Mouse (Mus musculus) neural tube, embryonic 12.5 days (tissue): ENCODE results near the gene Rasgrp3. TPM values are rescaled to one million over a fixed set of nuclear protein-coding genes. Genes with fewer than 3 reads are reported as not detected.

Experiments
- ATAC-seq: fragments of 200-750 bp; cut with Nextera tagmentation; 2 replicates; pipeline ENCODE4 v1.8.0; 2017; ENCODE audit warnings: low read depth, mild to moderate bottlenecking, moderate TSS enrichment, moderate library complexity; ENCODE audit not compliant: low FRiP score
- H3K27ac ChIP-seq: fragments of 300-500 bp; sonication (generic); 2 replicates; pipeline ENCODE4 v1.5.1; 2016
- H3K27me3 ChIP-seq: fragments of 300-500 bp; sonication (generic); replicated peaks from 2 replicates; pipeline ENCODE4 v1.6.1; 2016; ENCODE audit warnings: mild to moderate bottlenecking
- H3K36me3 ChIP-seq: fragments of 300-500 bp; sonication (generic); 2 replicates; pipeline ENCODE4 v1.6.1; 2016; ENCODE audit warnings: mild to moderate bottlenecking
- H3K4me1 ChIP-seq: fragments of 300-500 bp; sonication (generic); 2 replicates; pipeline ENCODE4 v1.6.1; 2016
- H3K4me2 ChIP-seq: fragments of 300-500 bp; sonication (generic); replicated peaks from 2 replicates; pipeline ENCODE4 v1.6.1; 2016; ENCODE audit warnings: mild to moderate bottlenecking
- H3K4me3 ChIP-seq: fragments of 300-500 bp; sonication (generic); 2 replicates; pipeline ENCODE4 v1.5.1; 2016
- H3K9ac ChIP-seq: fragments of 300-500 bp; sonication (generic); 2 replicates; pipeline ENCODE4 v1.6.1; 2016; ENCODE audit warnings: mild to moderate bottlenecking
- H3K9me3 ChIP-seq: fragments of 300-500 bp; sonication (generic); 2 replicates; pipeline ENCODE4 v1.6.1; 2016; ENCODE audit warnings: mild to moderate bottlenecking
- WGBS: fragments of 180-500 bp; shearing (Covaris S2); methylation state at CpG from one replicate; pipeline ENCODE4 v1.1.7; 2016; 5-methylcytosine and 5-hydroxymethylcytosine counted together
- polyA plus RNA-seq: library from polyadenylated mRNA; unstranded; fragments of >200 nt; fragmentation: Nextera tagmentation; extraction: Ambion mirVana; gene quantifications from 2 replicates; pipeline ENCODE4 v1.2.1, GENCODE M21; 2016

Rasgrp3 gene
- polyA plus RNA-seq = 8.1 and 9.1 TPM in 2 replicates

DNA sequence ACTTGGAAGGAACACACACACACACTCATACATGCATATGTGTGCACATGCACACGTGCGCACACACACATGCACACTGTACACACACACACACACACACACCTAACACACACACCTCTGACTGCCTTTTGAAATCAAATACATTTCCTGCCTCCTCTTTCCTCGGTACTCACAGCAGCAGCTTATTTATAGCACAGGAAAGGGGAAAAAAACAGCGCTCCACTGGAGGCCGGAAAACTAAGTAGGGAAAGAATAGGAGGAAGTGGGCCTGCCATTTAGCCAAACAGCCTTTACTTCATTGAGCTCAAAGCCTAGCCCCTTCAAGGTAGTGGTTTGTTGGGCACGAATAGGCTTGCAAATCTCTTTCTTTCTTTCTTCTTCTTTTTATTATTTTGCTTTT lies at the start of gene Rasgrp3:
Gene Rasgrp3, plus strand, starts transcription at position 298 of the 400 bp plus-strand sequence.
- no peak within 1 kb of the TSS for H3K4me3 ChIP-seq
- H3K27me3 ChIP-seq = no peaks in the 10 kb centered on the region
- H3K4me1 ChIP-seq = no peaks in the 10 kb centered on the region
- no peak within 1 kb of the TSS for H3K4me2 ChIP-seq
- H3K36me3 ChIP-seq = no peaks in the 10 kb centered on the region
- no peak for ATAC-seq
- no peak within 1 kb of the TSS for H3K27ac ChIP-seq
- no peaks in the 10 kb centered on the region for H3K9me3 ChIP-seq
- 70% methylated on average over 6 of the region's 6 CpGs for WGBS
- H3K9ac ChIP-seq = no peak within 1 kb of the TSS

DNA sequence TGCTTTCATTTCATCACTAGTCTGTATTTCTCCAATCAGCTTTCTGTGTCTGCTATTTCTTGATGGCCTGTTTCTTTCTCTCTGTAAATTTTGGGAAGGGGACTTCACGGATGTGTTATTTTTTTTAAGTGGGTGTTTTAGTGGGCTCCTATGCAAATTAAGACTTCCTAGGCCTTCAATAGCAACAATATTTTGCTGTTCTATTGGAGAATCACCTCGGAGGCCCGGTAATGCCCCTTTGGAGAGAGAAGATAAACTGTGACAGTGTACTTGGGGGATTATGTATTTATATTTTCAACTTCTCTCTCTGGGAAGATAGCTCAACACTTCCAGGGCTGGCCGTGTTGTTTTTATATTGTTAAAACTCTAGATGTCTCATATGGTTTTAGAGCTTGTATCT lies 47.3 kb upstream of the Rasgrp3 start:
- H3K4me1 ChIP-seq = no peaks in the 10 kb centered on the region
- no peak for ATAC-seq
- no peaks in the 10 kb centered on the region for H3K36me3 ChIP-seq
- H3K9ac ChIP-seq = no peak overlapping the region
- no peak overlapping the region for H3K4me3 ChIP-seq
- 85% methylated on average over 4 of the region's 4 CpGs for WGBS
- no peak overlapping the region for H3K4me2 ChIP-seq
- H3K27me3 ChIP-seq = no peaks in the 10 kb centered on the region
- no peaks in the 10 kb centered on the region for H3K9me3 ChIP-seq
- H3K27ac ChIP-seq = no peak overlapping the region

DNA sequence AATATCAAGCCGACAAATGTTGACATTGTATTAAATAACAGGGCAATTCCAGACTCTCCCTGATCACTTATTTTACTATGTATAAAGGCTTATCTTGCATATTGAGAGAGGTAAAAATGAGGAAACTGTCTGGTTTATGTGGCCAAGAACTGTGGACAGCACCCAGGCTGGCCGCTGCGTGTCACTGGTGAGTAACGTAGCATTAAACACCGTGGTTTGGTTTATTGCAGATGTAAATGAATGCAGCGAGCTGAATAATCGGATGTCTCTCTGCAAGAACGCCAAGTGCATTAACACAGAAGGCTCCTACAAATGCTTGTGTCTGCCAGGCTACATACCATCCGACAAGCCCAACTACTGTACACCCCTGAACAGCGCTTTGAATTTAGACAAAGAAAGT lies 45.6 kb upstream of the Rasgrp3 start:
- H3K27ac ChIP-seq = no peak overlapping the region
- H3K27me3 ChIP-seq = no peaks in the 10 kb centered on the region
- ATAC-seq = 0 out of 2 replicates have a peak, but pooled peaks have one; percentile 17
- no peaks in the 10 kb centered on the region for H3K36me3 ChIP-seq
- 76% methylated on average over 10 of the region's 10 CpGs for WGBS
- no peak overlapping the region for H3K9ac ChIP-seq
- no peaks in the 10 kb centered on the region for H3K9me3 ChIP-seq
- no peak overlapping the region for H3K4me2 ChIP-seq
- H3K4me3 ChIP-seq = no peak overlapping the region
- no peaks in the 10 kb centered on the region for H3K4me1 ChIP-seq

DNA sequence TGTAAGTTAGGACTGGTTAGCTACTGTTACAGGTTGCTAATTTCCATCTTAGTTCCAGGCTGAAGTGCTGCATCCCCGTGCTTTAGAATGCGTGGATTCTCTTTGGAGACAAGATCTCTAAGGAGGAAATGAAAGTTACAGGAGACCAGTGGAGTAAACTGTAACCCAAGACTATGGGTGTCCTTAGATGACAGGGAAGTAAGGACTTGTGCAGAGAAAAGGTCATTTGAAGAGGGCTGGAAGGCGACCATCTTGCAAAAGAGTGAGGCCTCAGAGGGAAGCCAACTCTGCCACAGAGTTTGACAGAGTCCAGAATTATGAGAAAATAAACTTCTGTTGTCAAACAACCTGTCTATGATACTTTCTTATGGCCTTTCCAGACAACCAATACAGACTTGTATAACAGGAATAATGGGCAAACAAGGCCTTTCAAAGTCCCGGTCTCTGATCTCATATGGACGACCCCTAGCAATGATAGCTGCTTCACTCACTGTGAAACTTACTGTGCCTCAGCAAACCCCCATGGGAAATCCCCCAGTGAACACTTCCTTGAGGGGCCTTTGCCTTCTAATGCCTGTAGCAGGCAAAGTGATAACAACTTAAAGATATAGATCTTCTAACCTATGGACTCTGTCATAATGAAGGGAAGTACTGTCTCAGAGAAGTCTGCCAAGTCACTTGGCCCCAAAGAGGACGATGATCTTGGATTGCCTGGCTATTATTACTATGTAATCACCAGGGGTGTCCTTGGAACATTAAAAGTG lies 44.1 kb upstream of the Rasgrp3 start:
- no peak overlapping the region for H3K9ac ChIP-seq
- no peaks in the 10 kb centered on the region for H3K27me3 ChIP-seq
- no peaks in the 10 kb centered on the region for H3K9me3 ChIP-seq
- no peak overlapping the region for H3K27ac ChIP-seq
- no peaks in the 10 kb centered on the region for H3K4me1 ChIP-seq
- no peak overlapping the region for H3K4me2 ChIP-seq
- no peaks in the 10 kb centered on the region for H3K36me3 ChIP-seq
- no peak for ATAC-seq
- WGBS = 90% methylated on average over 6 of the region's 6 CpGs
- H3K4me3 ChIP-seq = no peak overlapping the region

- no peaks in the 10 kb centered on the region for H3K27me3 ChIP-seq
- H3K4me3 ChIP-seq = no peak overlapping the region
- H3K36me3 ChIP-seq = no peaks in the 10 kb centered on the region
- H3K9ac ChIP-seq = no peak overlapping the region
- H3K4me2 ChIP-seq = no peak overlapping the region
- H3K4me1 ChIP-seq = no peaks in the 10 kb centered on the region
- no peak overlapping the region for H3K27ac ChIP-seq
- no peaks in the 10 kb centered on the region for H3K9me3 ChIP-seq
- no peak for ATAC-seq
- 62% methylated on average over 4 of the region's 4 CpGs for WGBS
These were observed 29.3 kb upstream of the Rasgrp3 start for GRCm38 (mm10) chr17:75406405-75406804.

DNA sequence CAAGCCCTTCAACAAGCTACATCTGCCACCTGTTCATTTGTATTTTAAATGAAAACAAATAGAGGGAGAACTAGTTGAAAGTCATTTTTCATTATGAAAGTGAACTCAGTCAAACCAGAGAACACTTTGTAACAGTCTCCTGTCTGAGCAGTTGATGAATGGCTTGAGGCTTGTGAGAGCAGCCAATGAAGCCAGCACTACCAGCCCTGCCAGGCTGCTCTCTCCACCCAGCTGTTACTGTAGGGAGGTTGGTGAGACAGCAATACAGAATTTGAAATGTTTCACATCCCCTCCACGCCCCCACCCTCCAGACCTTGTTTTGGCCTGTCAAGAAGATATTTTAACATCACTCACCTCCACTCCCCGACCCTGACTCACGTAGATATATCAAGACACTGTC lies 18.8 kb upstream of the Rasgrp3 start:
- H3K9ac ChIP-seq = no peak overlapping the region
- H3K36me3 ChIP-seq = no peaks in the 10 kb centered on the region
- no peak overlapping the region for H3K27ac ChIP-seq
- 0 out of 2 replicates have a peak, but pooled peaks cover 4% of the 10 kb centered on the region for H3K9me3 ChIP-seq
- no peak overlapping the region for H3K4me3 ChIP-seq
- ATAC-seq = no peak
- WGBS = 92% methylated on average over 3 of the region's 3 CpGs
- H3K4me2 ChIP-seq = no peak overlapping the region
- H3K27me3 ChIP-seq = no peaks in the 10 kb centered on the region
- no peaks in the 10 kb centered on the region for H3K4me1 ChIP-seq

DNA sequence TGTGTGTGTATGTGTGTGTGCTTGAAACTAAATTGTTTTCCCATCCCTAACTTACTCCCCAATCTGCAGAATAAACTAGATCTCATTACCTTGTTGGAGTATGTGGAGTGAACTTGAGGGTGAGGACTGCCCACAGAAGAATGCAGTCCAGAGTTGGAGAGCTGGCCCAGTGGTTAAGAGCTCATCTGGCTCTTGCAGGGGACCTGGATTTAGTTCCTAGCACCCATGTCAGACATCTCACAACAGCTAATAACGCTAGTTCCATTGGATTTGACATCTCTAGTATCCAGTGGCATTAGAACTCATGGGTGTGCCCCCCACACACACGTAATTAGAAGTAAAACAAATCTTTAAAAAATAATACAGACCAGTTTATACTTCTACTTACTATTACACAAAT lies 1.5 kb upstream of the Rasgrp3 start:
- H3K36me3 ChIP-seq = no peaks in the 10 kb centered on the region
- no peaks in the 10 kb centered on the region for H3K4me1 ChIP-seq
- no peaks in the 10 kb centered on the region for H3K27me3 ChIP-seq
- H3K4me3 ChIP-seq = no peak overlapping the region
- H3K27ac ChIP-seq = no peak overlapping the region
- WGBS = 88% methylated on average over 2 of the region's 2 CpGs
- no peak overlapping the region for H3K9ac ChIP-seq
- no peak for ATAC-seq
- H3K9me3 ChIP-seq = no peaks in the 10 kb centered on the region
- H3K4me2 ChIP-seq = no peak overlapping the region

DNA sequence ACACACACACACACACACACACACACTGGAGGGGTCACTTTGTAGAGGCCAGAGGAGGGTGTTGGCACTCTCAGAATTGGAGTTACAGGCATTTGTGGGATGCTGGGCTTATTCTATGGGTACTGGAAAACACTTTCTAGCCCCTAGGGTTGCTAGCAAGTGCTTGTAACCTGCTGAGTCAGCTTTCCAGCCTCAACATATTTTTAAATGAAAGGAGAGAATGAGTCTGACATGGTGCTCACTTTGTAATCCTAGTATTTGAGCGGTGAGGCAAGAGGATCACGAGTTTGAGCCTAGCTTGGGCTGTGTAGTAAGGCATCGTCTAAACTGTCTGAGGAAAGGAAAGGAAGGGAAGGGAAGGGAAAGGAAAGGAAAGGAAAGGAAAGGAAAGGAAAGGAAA lies 825 bp upstream of the Rasgrp3 start:
- H3K36me3 ChIP-seq = no peaks in the 10 kb centered on the region
- H3K4me1 ChIP-seq = no peaks in the 10 kb centered on the region

GRCm38 (mm10) chr17:75436095-75436494 lies 399 bp downstream of the Rasgrp3 start:
- WGBS = 82% methylated on average over 8 of the region's 8 CpGs
- Histone ChIP-seq H3K4me2 (no peak overlapping the region), H3K4me3 (no peak overlapping the region), H3K27ac (no peak overlapping the region), H3K36me3 (no peaks in the 10 kb centered on the region), H3K27me3 (no peaks in the 10 kb centered on the region), H3K9me3 (no peaks in the 10 kb centered on the region), H3K9ac (no peak overlapping the region), H3K4me1 (no peaks in the 10 kb centered on the region)
- no peak for ATAC-seq

More for the DNA sequence above, 825 bp upstream of the Rasgrp3 start:
- Histone ChIP-seq H3K9me3 (no peaks in the 10 kb centered on the region), H3K27ac (no peak overlapping the region), H3K27me3 (no peaks in the 10 kb centered on the region), H3K4me2 (no peak overlapping the region), H3K9ac (no peak overlapping the region), H3K4me3 (no peak overlapping the region)
- no peak for ATAC-seq
- 74% methylated on average over 3 of the region's 3 CpGs for WGBS

DNA sequence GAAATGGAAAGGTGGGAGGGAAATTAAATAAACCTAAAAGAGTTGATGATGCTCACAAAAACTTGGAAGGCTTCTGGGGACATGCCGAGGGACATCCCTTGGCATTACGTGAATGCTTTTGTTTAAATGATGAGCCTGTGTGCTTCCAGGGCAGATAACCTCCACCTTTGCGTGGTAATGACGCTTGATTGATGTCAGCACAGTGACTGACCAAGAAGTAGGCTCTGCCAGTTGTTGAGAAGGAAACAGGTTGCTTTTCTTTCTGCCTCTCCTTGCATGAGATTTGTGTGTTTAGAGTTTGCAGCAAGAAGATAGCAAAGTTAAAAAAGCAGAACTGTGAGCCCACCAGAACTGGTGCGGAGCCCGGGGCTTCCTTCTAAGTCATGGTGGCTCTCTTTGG lies 1.1 kb downstream of the Rasgrp3 start:
- Histone ChIP-seq H3K27ac (no peak overlapping the region), H3K36me3 (no peaks in the 10 kb centered on the region), H3K4me3 (no peak overlapping the region)

DNA sequence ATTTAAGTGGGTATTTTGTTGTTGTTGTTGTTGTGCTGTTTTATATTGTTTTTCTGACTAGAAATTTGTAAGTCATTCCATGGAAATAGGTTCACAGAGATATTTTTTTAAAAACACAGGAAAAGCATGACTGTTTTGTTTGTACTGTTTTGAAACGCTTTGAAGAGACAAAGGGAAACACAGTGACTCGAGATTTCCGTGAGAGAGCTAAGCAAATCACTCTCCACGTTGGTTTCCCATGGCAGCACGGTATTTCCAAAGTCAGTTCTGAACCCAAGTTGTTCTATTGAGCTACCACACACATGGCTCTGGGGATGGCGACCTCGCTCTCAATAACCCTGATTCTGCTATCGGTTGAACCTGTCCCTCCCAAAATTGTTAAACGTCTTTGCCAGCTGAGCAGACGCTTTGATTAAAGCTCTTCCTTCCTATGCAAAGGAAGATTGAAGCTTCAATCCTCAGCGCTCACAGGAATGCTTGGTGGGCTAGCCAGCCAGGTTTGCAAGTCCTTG lies 1.6 kb downstream of the Rasgrp3 start:
- Histone ChIP-seq H3K27me3 (no peaks in the 10 kb centered on the region), H3K4me2 (no peak overlapping the region), H3K9ac (no peak overlapping the region), H3K9me3 (no peaks in the 10 kb centered on the region), H3K27ac (no peak overlapping the region), H3K36me3 (no peaks in the 10 kb centered on the region), H3K4me1 (0 out of 2 replicates have a peak, but pooled peaks cover 2% of the 10 kb centered on the region), H3K4me3 (no peak overlapping the region)
- WGBS = 74% methylated on average over 11 of the region's 11 CpGs
- no peak for ATAC-seq

More for the DNA sequence above, 1.1 kb downstream of the Rasgrp3 start:
- WGBS = 80% methylated on average over 6 of the region's 6 CpGs
- H3K9ac ChIP-seq = no peak overlapping the region
- H3K4me1 ChIP-seq = 0 out of 2 replicates have a peak, but pooled peaks cover under 1% of the 10 kb centered on the region
- H3K27me3 ChIP-seq = no peaks in the 10 kb centered on the region
- H3K4me2 ChIP-seq = no peak overlapping the region
- H3K9me3 ChIP-seq = no peaks in the 10 kb centered on the region
- no peak for ATAC-seq

DNA sequence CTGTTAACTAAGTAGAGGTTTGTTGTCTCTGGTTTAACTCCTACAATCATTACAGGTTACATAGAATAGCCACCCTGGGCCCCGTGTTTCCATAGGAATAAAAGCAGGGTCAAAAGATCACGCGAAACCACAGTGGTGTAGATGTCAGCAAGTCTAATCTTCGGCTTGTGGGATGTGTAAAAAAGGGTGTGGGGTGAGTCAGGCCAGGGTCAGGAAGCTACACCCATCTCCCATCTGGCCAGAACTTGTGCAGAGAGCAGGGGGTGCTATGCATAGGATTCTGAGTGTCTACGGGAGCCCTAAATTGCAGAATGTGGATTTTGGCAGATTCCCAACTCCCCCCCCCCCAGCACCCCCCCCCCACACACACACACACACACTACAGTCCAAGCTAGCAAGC lies 2.5 kb downstream of the Rasgrp3 start:
- no peak overlapping the region for H3K9ac ChIP-seq
- H3K4me3 ChIP-seq = no peak overlapping the region
- H3K27me3 ChIP-seq = no peaks in the 10 kb centered on the region
- WGBS = 73% methylated on average over 5 of the region's 5 CpGs
- no peak overlapping the region for H3K27ac ChIP-seq
- ATAC-seq = no peak
- no peaks in the 10 kb centered on the region for H3K36me3 ChIP-seq
- no peak overlapping the region for H3K4me2 ChIP-seq
- no peaks in the 10 kb centered on the region for H3K9me3 ChIP-seq
- 0 out of 2 replicates have a peak, but pooled peaks cover 2% of the 10 kb centered on the region for H3K4me1 ChIP-seq

GRCm38 (mm10) chr17:75439062-75439461 lies 3.4 kb downstream of the Rasgrp3 start:
- no peak for ATAC-seq
- Histone ChIP-seq H3K9ac (no peak overlapping the region), H3K4me3 (no peak overlapping the region), H3K27me3 (no peaks in the 10 kb centered on the region), H3K36me3 (no peaks in the 10 kb centered on the region), H3K4me2 (no peak overlapping the region), H3K27ac (no peak overlapping the region), H3K9me3 (no peaks in the 10 kb centered on the region), H3K4me1 (0 out of 2 replicates have a peak, but pooled peaks cover 2% of the 10 kb centered on the region)
- 84% methylated on average over 14 of the region's 14 CpGs for WGBS
